Mouse (Mus musculus) hindbrain, embryonic 11.5 days (tissue): ENCODE data around the gene Ushbp1. TPM values are rescaled to one million over a fixed set of nuclear protein-coding genes. Genes with fewer than 3 reads are reported as not detected.

Experiments used
- ATAC-seq: fragments of 200-750 bp; cut with Nextera tagmentation; 2 replicates; pipeline ENCODE4 v1.8.0; 2017; ENCODE audit warnings: mild to moderate bottlenecking, moderate TSS enrichment, moderate library complexity; ENCODE audit not compliant: low FRiP score
- DNase-seq: peaks from one replicate; pipeline ENCODE4 v3.0.0-alpha.2; 2015; ENCODE audit warnings: low spot score
- H3K27ac ChIP-seq: fragments of 300-500 bp; sonication (generic); 2 replicates; pipeline ENCODE4 v1.5.1; 2014; ENCODE audit warnings: mild to moderate bottlenecking, low read depth, low read length
- H3K27me3 ChIP-seq: fragments of 300-500 bp; sonication (generic); 2 replicates; pipeline ENCODE4 v1.6.1; 2014; ENCODE audit warnings: mild to moderate bottlenecking, low read length, moderate library complexity, mixed read lengths; ENCODE audit not compliant: control insufficient read depth, insufficient read depth
- H3K36me3 ChIP-seq: fragments of 300-500 bp; sonication (generic); 2 replicates; pipeline ENCODE4 v1.6.1; 2014; ENCODE audit warnings: mild to moderate bottlenecking, low read length, moderate library complexity, mixed read lengths; ENCODE audit not compliant: control insufficient read depth, insufficient read depth
- H3K4me1 ChIP-seq: fragments of 300-500 bp; sonication (generic); replicated peaks from 2 replicates; pipeline ENCODE4 v1.6.1; 2014; ENCODE audit warnings: low read length, mixed read lengths; ENCODE audit not compliant: control insufficient read depth, insufficient read depth
- H3K4me2 ChIP-seq: fragments of 300-500 bp; sonication (generic); replicated peaks from 2 replicates; pipeline ENCODE4 v1.6.1; 2014; ENCODE audit warnings: mild to moderate bottlenecking, low read depth, low read length
- H3K4me3 ChIP-seq: fragments of 300-500 bp; sonication (generic); 2 replicates; pipeline ENCODE4 v1.5.1; 2014; ENCODE audit warnings: low read depth, low read length
- H3K9ac ChIP-seq: fragments of 300-500 bp; sonication (generic); 2 replicates; pipeline ENCODE4 v1.6.1; 2014; ENCODE audit warnings: low read depth, low read length
- H3K9me3 ChIP-seq: fragments of 300-500 bp; sonication (generic); 2 replicates; pipeline ENCODE4 v1.6.1; 2016; ENCODE audit warnings: low read length; ENCODE audit not compliant: control insufficient read depth
- WGBS: fragments of 180-500 bp; shearing (Covaris S2); extraction: QIAGEN DNeasy Blood & Tissue Kit; methylation state at CpG from one replicate; pipeline ENCODE4 v1.1.7; 2014; 5-methylcytosine and 5-hydroxymethylcytosine counted together
- polyA plus RNA-seq: library from polyadenylated mRNA; unstranded; fragments of >200 nt; fragmentation: Nextera tagmentation; extraction: Ambion mirVana; gene quantifications from 2 replicates; pipeline ENCODE4 v1.2.1, GENCODE M21; 2014

Ushbp1 gene
- polyA plus RNA-seq, 1 experiment from 2014 or later: 3.6 TPM

GRCm38 (mm10) chr8:71406099-71407015, 10.8 kb upstream of the Ushbp1 start:
- Histone ChIP-seq H3K4me3 (peak overlapping the region; percentile 64), H3K27me3 (no peaks in the 10 kb centered on the region), H3K27ac (no peak overlapping the region), H3K9ac (peak overlapping the region; percentile 79), H3K9me3 (no peaks in the 10 kb centered on the region), H3K36me3 (0 out of 2 replicates have a peak, but pooled peaks cover 3% of the 10 kb centered on the region), H3K4me2 (peak overlapping the region; percentile 86), H3K4me1 (0 out of 2 replicates have a peak, but pooled peaks cover 7% of the 10 kb centered on the region)
- WGBS: under 1% methylated on average over 55 of the region's 55 CpGs
- ATAC-seq: peak; percentile 82
- peak; percentile 82 for DNase-seq

DNA sequence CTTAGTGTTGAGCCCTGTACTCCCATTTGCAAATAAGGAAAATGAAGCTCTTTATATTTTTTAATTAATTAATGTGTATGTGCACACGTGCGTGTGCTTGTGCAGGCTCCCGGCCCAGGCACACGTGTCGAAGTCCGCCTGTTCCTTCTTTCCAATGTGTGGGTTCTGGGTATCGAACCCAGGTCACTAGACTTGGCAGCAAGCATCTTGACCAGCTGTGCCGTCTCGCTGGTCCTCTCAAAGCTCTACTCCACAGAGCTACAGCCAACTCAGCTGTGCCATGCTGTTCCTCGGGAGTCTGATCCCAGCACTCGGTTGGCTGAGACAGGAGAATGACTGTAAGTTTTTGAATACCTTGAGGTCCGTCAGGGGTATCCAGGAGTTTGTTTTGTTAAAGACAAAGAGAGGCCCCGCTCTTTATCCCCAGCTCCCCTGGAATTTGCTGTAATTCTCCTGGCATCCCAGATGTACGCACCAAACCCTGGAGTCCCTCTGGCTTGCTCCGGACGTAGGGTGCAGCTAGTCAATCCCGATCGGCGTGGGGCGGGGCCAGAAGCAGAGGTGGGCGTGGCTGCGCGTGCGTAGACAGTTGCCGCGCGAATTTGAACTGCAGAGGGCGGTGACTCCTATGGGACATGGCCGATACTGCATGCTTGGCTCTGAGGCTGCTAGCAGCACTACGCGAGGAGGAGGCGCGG, 9.9 kb upstream of the Ushbp1 start, which contains the start of gene Ankle1:
Gene Ankle1 (plus strand): TSS at position 610 of the 698 bp plus-strand sequence.
- H3K36me3 ChIP-seq: 0 out of 2 replicates have a peak, but pooled peaks cover 3% of the 10 kb centered on the region
- peak; percentile 89 for ATAC-seq
- WGBS: 17% methylated on average over 33 of the region's 33 CpGs

DNA sequence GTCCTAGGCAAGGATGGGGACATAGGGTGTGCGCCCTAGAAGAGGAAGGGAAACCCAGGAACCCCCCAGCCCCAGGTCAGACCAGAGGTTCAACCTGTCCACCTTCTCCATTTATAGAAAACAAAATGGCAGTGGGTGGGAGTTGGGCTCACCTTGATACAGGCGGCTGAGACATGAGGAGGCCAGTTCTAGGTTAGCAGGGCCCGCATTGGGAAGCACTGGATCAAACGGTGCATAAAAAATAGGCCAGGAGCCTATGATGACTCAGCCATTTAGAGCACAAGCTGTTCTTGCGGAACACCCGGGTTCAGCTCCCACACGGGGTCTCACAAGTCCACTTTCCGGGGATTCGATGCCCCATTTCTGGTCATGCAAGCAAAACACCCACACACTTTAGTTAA, 9.3 kb upstream of the Ushbp1 start:
- Histone ChIP-seq H3K4me2 (no peak overlapping the region), H3K36me3 (0 out of 2 replicates have a peak, but pooled peaks cover 3% of the 10 kb centered on the region), H3K9me3 (no peaks in the 10 kb centered on the region), H3K4me1 (0 out of 2 replicates have a peak, but pooled peaks cover 7% of the 10 kb centered on the region), H3K27me3 (no peaks in the 10 kb centered on the region), H3K4me3 (no peak overlapping the region), H3K9ac (no peak overlapping the region), H3K27ac (no peak overlapping the region)
- 86% methylated on average over 9 of the region's 9 CpGs for WGBS
- ATAC-seq (no peak), DNase-seq (no peak)

More for the DNA sequence above, 9.9 kb upstream of the Ushbp1 start, which contains the start of gene Ankle1:
- Histone ChIP-seq H3K27ac (no peak within 1 kb of the TSS), H3K9ac (peak within 1 kb of the TSS; percentile 79), H3K27me3 (no peaks in the 10 kb centered on the region), H3K4me3 (peak within 1 kb of the TSS; percentile 64), H3K9me3 (no peaks in the 10 kb centered on the region), H3K4me1 (0 out of 2 replicates have a peak, but pooled peaks cover 7% of the 10 kb centered on the region), H3K4me2 (peak within 1 kb of the TSS; percentile 86)
- peak; percentile 98 for DNase-seq

DNA sequence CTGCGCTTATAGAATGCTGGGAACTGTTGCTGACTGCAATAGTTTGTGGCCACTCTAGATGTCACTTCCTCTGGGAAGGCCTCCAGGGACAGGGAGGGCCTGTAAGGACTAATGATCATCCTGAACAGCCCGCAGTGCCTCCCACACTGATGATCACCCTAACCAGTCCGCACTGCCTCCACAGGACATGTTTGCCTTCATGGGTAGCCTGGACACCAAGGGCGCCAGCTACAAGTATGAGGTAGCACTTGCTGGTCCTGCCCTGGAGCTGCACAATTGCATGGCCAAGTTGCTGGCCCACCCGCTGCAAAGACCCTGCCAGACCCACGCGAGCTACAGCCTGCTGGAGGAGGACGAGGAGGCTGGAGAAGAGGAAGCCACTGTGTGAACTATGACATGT, 8.4 kb upstream of the Ushbp1 start:
- ATAC-seq: no peak
- 0 out of 2 replicates have a peak, but pooled peaks cover 3% of the 10 kb centered on the region for H3K36me3 ChIP-seq
- H3K4me1 ChIP-seq: 0 out of 2 replicates have a peak, but pooled peaks cover 7% of the 10 kb centered on the region
- no peaks in the 10 kb centered on the region for H3K9me3 ChIP-seq
- no peak overlapping the region for H3K4me3 ChIP-seq
- no peak overlapping the region for H3K4me2 ChIP-seq
- no peak overlapping the region for H3K27ac ChIP-seq
- H3K9ac ChIP-seq: no peak overlapping the region
- no peak for DNase-seq
- WGBS: 96% methylated on average over 8 of the region's 8 CpGs
- no peaks in the 10 kb centered on the region for H3K27me3 ChIP-seq

- Histone ChIP-seq H3K36me3 (0 out of 2 replicates have a peak, but pooled peaks cover 7% of the 10 kb centered on the region), H3K4me1 (0 out of 2 replicates have a peak, but pooled peaks cover 7% of the 10 kb centered on the region), H3K9me3 (no peaks in the 10 kb centered on the region), H3K27ac (no peak overlapping the region), H3K4me2 (no peak overlapping the region), H3K27me3 (no peaks in the 10 kb centered on the region), H3K9ac (no peak overlapping the region), H3K4me3 (no peak overlapping the region)
- ATAC-seq (no peak), DNase-seq (no peak)
- WGBS: 88% methylated on average over 6 of the region's 6 CpGs
Observed at GRCm38 (mm10) chr8:71403107-71403885, 7.7 kb upstream of the Ushbp1 start.

DNA sequence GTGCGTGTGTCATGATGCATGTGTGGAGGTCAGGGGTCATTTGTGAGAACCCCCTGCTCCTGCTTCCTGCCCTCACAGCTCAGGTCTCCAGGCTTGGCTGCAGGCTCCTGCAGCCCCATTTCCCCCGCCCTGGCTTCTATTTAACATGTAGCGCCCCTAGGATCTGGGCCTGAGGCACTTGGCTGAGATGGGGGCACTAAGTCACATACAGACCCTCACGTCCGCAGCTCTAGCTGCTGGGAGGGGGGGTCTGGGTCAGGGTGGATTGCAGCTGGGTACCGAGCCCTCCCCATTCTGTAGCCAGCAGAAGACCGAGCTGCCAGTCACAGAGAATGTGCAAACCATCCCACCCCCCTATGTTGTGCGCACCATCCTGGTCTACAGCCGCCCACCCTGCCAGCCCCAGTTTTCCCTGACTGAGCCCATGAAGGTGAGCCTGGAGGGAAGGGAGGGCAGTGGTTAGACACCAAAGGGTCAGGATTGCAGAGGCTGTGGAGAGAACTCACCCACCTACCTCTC, 6.9 kb upstream of the Ushbp1 start:
- H3K27ac ChIP-seq: no peak overlapping the region
- no peak for ATAC-seq
- no peak for DNase-seq
- H3K36me3 ChIP-seq: 0 out of 2 replicates have a peak, but pooled peaks cover 7% of the 10 kb centered on the region
- H3K4me3 ChIP-seq: no peak overlapping the region
- peaks cover 10% of the 10 kb centered on the region for H3K4me1 ChIP-seq
- no peaks in the 10 kb centered on the region for H3K9me3 ChIP-seq
- no peaks in the 10 kb centered on the region for H3K27me3 ChIP-seq
- H3K9ac ChIP-seq: no peak overlapping the region
- no peak overlapping the region for H3K4me2 ChIP-seq
- WGBS: 86% methylated on average over 9 of the region's 9 CpGs

GRCm38 (mm10) chr8:71401454-71401853, 5.9 kb upstream of the Ushbp1 start:
- Histone ChIP-seq H3K4me3 (no peak overlapping the region), H3K9me3 (no peaks in the 10 kb centered on the region), H3K4me1 (peaks cover 6% of the 10 kb centered on the region), H3K4me2 (no peak overlapping the region), H3K36me3 (0 out of 2 replicates have a peak, but pooled peaks cover 4% of the 10 kb centered on the region), H3K9ac (no peak overlapping the region), H3K27me3 (no peaks in the 10 kb centered on the region), H3K27ac (no peak overlapping the region)
- DNase-seq: no peak
- no peak for ATAC-seq

DNA sequence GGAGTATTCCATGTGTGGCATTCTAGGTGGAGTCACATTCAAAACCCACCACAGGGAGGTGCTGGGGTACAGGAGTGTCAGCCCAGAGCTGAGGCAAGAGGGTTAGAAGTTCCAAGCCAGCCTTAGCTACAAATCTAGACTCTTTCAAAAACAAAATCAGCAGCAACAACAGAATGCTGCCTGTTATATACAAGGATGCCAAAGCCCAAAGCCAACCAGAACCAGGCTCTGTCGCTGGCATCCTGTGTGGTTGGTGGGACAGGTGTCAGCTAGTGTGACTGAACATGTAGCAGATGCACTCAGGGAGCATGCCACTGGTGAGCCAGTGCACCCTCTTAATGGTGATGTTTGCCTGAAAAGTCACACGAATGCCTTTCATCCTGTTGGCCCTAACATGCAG, 5.2 kb upstream of the Ushbp1 start:
- DNase-seq: no peak

More for the DNA sequence above, 5.2 kb upstream of the Ushbp1 start:
- WGBS: 97% methylated on average over 2 of the region's 2 CpGs
- ATAC-seq: no peak
- Histone ChIP-seq H3K27ac (no peak overlapping the region), H3K4me1 (peaks cover 4% of the 10 kb centered on the region), H3K27me3 (no peaks in the 10 kb centered on the region), H3K36me3 (0 out of 2 replicates have a peak, but pooled peaks cover 4% of the 10 kb centered on the region), H3K4me2 (no peak overlapping the region), H3K9ac (no peak overlapping the region), H3K9me3 (no peaks in the 10 kb centered on the region), H3K4me3 (no peak overlapping the region)
